Mouse (Mus musculus) hindbrain, postnatal 0 days (tissue): ENCODE data around the gene Mlh3. TPM values are rescaled to one million over a fixed set of nuclear protein-coding genes. Genes with fewer than 3 reads are reported as not detected.

Source experiments
- ATAC-seq: fragments of 200-750 bp; cut with Nextera tagmentation; 2 replicates; pipeline ENCODE4 v1.8.0; 2017; ENCODE audit warnings: mild to moderate bottlenecking, moderate TSS enrichment, moderate library complexity
- DNase-seq: peaks from one replicate; pipeline ENCODE4 v3.0.0-alpha.2; 2015; ENCODE audit warnings: low spot score
- H3K27ac ChIP-seq: fragments of 300-500 bp; sonication (generic); 2 replicates; pipeline ENCODE4 v1.5.1; 2014; ENCODE audit warnings: mild to moderate bottlenecking
- H3K27me3 ChIP-seq: fragments of 300-500 bp; sonication (generic); 2 replicates; pipeline ENCODE4 v1.6.1; 2014; ENCODE audit warnings: low read length, mixed read lengths; ENCODE audit not compliant: insufficient read depth
- H3K36me3 ChIP-seq: fragments of 300-500 bp; sonication (generic); 2 replicates; pipeline ENCODE4 v1.6.1; 2014; ENCODE audit warnings: low read length, mixed read lengths; ENCODE audit not compliant: insufficient read depth
- H3K4me1 ChIP-seq: fragments of 300-500 bp; sonication (generic); 2 replicates; pipeline ENCODE4 v1.6.1; 2014; ENCODE audit warnings: antibody characterized with exemption, low read length, mixed read lengths; ENCODE audit not compliant: insufficient read depth
- H3K4me2 ChIP-seq: fragments of 300-500 bp; sonication (generic); 2 replicates; pipeline ENCODE4 v1.6.1; 2014; ENCODE audit warnings: low read depth, mild to moderate bottlenecking, low read length, moderate library complexity, mixed read lengths
- H3K4me3 ChIP-seq: fragments of 300-500 bp; sonication (generic); 2 replicates; pipeline ENCODE4 v1.5.1; 2014; ENCODE audit warnings: low read length
- H3K9ac ChIP-seq: fragments of 300-500 bp; sonication (generic); replicated peaks from 2 replicates; pipeline ENCODE4 v1.6.1; 2014; ENCODE audit warnings: mild to moderate bottlenecking, low read length, moderate library complexity, mixed read lengths
- H3K9me3 ChIP-seq: fragments of 300-500 bp; sonication (generic); 2 replicates; pipeline ENCODE4 v1.6.1; 2016; ENCODE audit warnings: low read length, mixed read lengths
- CTCF ChIP-seq: IDR thresholded peaks from 2 replicates; pipeline ENCODE4 v1.5.1; 2016; ENCODE audit warnings: antibody characterized with exemption, control low read depth, low read depth
- WGBS: fragments of 180-500 bp; shearing (Covaris S2); extraction: QIAGEN DNeasy Blood & Tissue Kit; methylation state at CpG from one replicate; pipeline ENCODE4 v1.1.7; 2014; 5-methylcytosine and 5-hydroxymethylcytosine counted together
- polyA plus RNA-seq: library from polyadenylated mRNA; unstranded; fragments of >200 nt; fragmentation: Nextera tagmentation; extraction: Ambion mirVana; gene quantifications from 2 replicates; pipeline ENCODE4 v1.2.1, GENCODE M21; 2015
- total RNA-seq: library from RNA; depleted of rRNA; stranded (reverse); fragments of >200 nt; gene quantifications from 2 replicates; pipeline ENCODE4 v1.2.3, GENCODE M21; 2014

The Mlh3 gene
- total and polyA plus RNA-seq, 2 experiments from 2014 or later, result 4.9 to 5.5 TPM

- 80% methylated on average over 4 of the region's 4 CpGs for WGBS
- H3K9me3 ChIP-seq, result no peaks in the 10 kb centered on the region
- TF ChIP-seq CTCF, result no peak
- H3K4me1 ChIP-seq, result no peaks in the 10 kb centered on the region; the same call in 1 of the 2 replicates
- no peak overlapping the region for H3K4me3 ChIP-seq
- no peak overlapping the region for H3K4me2 ChIP-seq
- no peaks in the 10 kb centered on the region for H3K27me3 ChIP-seq
- no peaks in the 10 kb centered on the region for H3K36me3 ChIP-seq
- H3K27ac ChIP-seq, result no peak overlapping the region
- DNase-seq, result no peak
- no peak overlapping the region for H3K9ac ChIP-seq
- ATAC-seq, result no peak
These were observed 1.4 kb upstream of the Mlh3 start for GRCm38 (mm10) chr12:85271843-85272206.

- Histone ChIP-seq H3K4me3 (no peak overlapping the region), H3K27ac (no peak overlapping the region), H3K9me3 (no peaks in the 10 kb centered on the region), H3K4me2 (no peak overlapping the region), H3K9ac (no peak overlapping the region), H3K36me3 (no peaks in the 10 kb centered on the region), H3K4me1 (no peaks in the 10 kb centered on the region; the same call in 1 of the 2 replicates), H3K27me3 (no peaks in the 10 kb centered on the region)
- no peak for TF ChIP-seq CTCF
- DNase-seq, result no peak
- ATAC-seq, result no peak
- 78% methylated on average over 7 of the region's 7 CpGs for WGBS
These were observed 888 bp upstream of the Mlh3 start for GRCm38 (mm10) chr12:85271132-85271842.

GRCm38 (mm10) chr12:85269821-85270220 lies 578 bp downstream of the Mlh3 start:
- H3K4me1 ChIP-seq, result no peaks in the 10 kb centered on the region; the same call in 1 of the 2 replicates
- TF ChIP-seq CTCF, result no peak
- ATAC-seq, result no peak
- H3K9me3 ChIP-seq, result no peaks in the 10 kb centered on the region
- H3K27ac ChIP-seq, result peak overlapping the region; percentile 61
- H3K9ac ChIP-seq, result peak overlapping the region; percentile 47
- no peak for DNase-seq
- 52% methylated on average over 3 of the region's 3 CpGs for WGBS
- H3K27me3 ChIP-seq, result no peaks in the 10 kb centered on the region
- H3K4me3 ChIP-seq, result peak overlapping the region; percentile 46
- peak overlapping the region; percentile 55 for H3K4me2 ChIP-seq
- no peaks in the 10 kb centered on the region for H3K36me3 ChIP-seq

GRCm38 (mm10) chr12:85266248-85266647 lies 4.2 kb downstream of the Mlh3 start:
- H3K4me1 ChIP-seq, result no peaks in the 10 kb centered on the region; the same call in 1 of the 2 replicates
- H3K4me3 ChIP-seq, result no peak overlapping the region
- no peak overlapping the region for H3K4me2 ChIP-seq
- no peaks in the 10 kb centered on the region for H3K36me3 ChIP-seq
- 95% methylated on average over 3 of the region's 3 CpGs for WGBS
- no peaks in the 10 kb centered on the region for H3K27me3 ChIP-seq
- DNase-seq (no peak), ATAC-seq (no peak)
- H3K9me3 ChIP-seq, result no peaks in the 10 kb centered on the region
- no peak for TF ChIP-seq CTCF
- no peak overlapping the region for H3K9ac ChIP-seq
- no peak overlapping the region for H3K27ac ChIP-seq

GRCm38 (mm10) chr12:85264940-85265339 lies 5.5 kb downstream of the Mlh3 start:
- DNase-seq (peak; percentile 14), ATAC-seq (no peak)
- Histone ChIP-seq H3K27me3 (no peaks in the 10 kb centered on the region), H3K9me3 (no peaks in the 10 kb centered on the region), H3K36me3 (no peaks in the 10 kb centered on the region), H3K4me3 (no peak overlapping the region), H3K9ac (no peak overlapping the region), H3K4me1 (no peaks in the 10 kb centered on the region; the same call in 1 of the 2 replicates), H3K4me2 (no peak overlapping the region), H3K27ac (no peak overlapping the region)
- 57% methylated on average over 7 of the region's 7 CpGs for WGBS
- TF ChIP-seq CTCF, result no peak

- Histone ChIP-seq H3K4me1 (no peaks in the 10 kb centered on the region), H3K36me3 (no peaks in the 10 kb centered on the region), H3K27me3 (no peaks in the 10 kb centered on the region), H3K27ac (no peak overlapping the region), H3K4me3 (no peak overlapping the region), H3K9ac (no peak overlapping the region), H3K4me2 (no peak overlapping the region), H3K9me3 (no peaks in the 10 kb centered on the region)
- DNase-seq, result peak; percentile 33
- ATAC-seq, result no peak
- WGBS, result 61% methylated on average over 8 of the region's 8 CpGs
- no peak for TF ChIP-seq CTCF
These were observed 5.9 kb downstream of the Mlh3 start for GRCm38 (mm10) chr12:85264531-85264930.

- Histone ChIP-seq H3K27me3 (no peaks in the 10 kb centered on the region), H3K4me2 (no peak overlapping the region)
- WGBS, result 83% methylated on average over 5 of the region's 5 CpGs
These were observed 7.2 kb downstream of the Mlh3 start for GRCm38 (mm10) chr12:85263190-85263589.

More at GRCm38 (mm10) chr12:85263190-85263589, 7.2 kb downstream of the Mlh3 start:
- H3K9ac ChIP-seq, result no peak overlapping the region
- DNase-seq, result no peak
- TF ChIP-seq CTCF, result no peak
- H3K36me3 ChIP-seq, result no peaks in the 10 kb centered on the region
- no peak overlapping the region for H3K27ac ChIP-seq
- no peak for ATAC-seq
- H3K4me3 ChIP-seq, result no peak overlapping the region
- no peaks in the 10 kb centered on the region for H3K4me1 ChIP-seq
- no peaks in the 10 kb centered on the region for H3K9me3 ChIP-seq
